Mouse (Mus musculus) CH12.LX (cell line): Measurements from ENCODE around the gene Arhgef3. TPM values are rescaled to one million over a fixed set of nuclear protein-coding genes. Genes with fewer than 3 reads are reported as not detected.

Experiments
- DNase-seq: peaks from one replicate; pipeline ENCODE4 v3.0.0-alpha.2; 2013; ENCODE audit errors: extremely low read depth
- H3K27ac ChIP-seq: 2 replicates; pipeline ENCODE4 v1.5.1; 2012; ENCODE audit warnings: low read depth, mild to moderate bottlenecking, control low read depth, moderate library complexity; ENCODE audit not compliant: insufficient read depth
- H3K27me3 ChIP-seq: replicated peaks from 2 replicates; pipeline ENCODE3; 2012; ENCODE audit warnings: inconsistent platforms
- H3K36me3 ChIP-seq, 2 experiments: replicated peaks in 1 of 2; 2 replicates each; pipeline versions ENCODE3 to v1.6.1; 2012; ENCODE audit warnings: inconsistent platforms in 1 of 2, low read length in 1 of 2, mild to moderate bottlenecking in 1 of 2, mixed read lengths in 1 of 2, moderate library complexity in 1 of 2; ENCODE audit not compliant: control insufficient read depth in 1 of 2, insufficient read depth in 1 of 2
- H3K4me1 ChIP-seq, 2 experiments: 2 replicates each; pipeline ENCODE4 v1.6.1; 2012; ENCODE audit warnings: inconsistent platforms in 1 of 2, moderate library complexity in 1 of 2; ENCODE audit not compliant: insufficient read depth in 2 of 2, control insufficient read depth in 1 of 2
- H3K4me2 ChIP-seq: 2 replicates; pipeline ENCODE4 v1.6.1; 2012; ENCODE audit warnings: low read depth, mild to moderate bottlenecking, control low read depth; ENCODE audit not compliant: poor library complexity, insufficient read depth, severe bottlenecking
- H3K4me3 ChIP-seq, 3 experiments: fragments of 150-350 bp in 1 of 3; sonication (generic) in 1 of 3; replicated peaks in 1 of 3; 2 replicates each; pipeline versions ENCODE3 to v1.5.1; 2011 to 2012; ENCODE audit warnings: low read depth in 2 of 3, low read length in 2 of 3, mild to moderate bottlenecking in 2 of 3, moderate library complexity in 2 of 3, control low read depth in 1 of 3, improper control_type of control experiment in 1 of 3, inconsistent platforms in 1 of 3, mixed read lengths in 1 of 3; ENCODE audit not compliant: poor library complexity in 1 of 3
- H3K79me2 ChIP-seq: replicated peaks from 2 replicates; pipeline ENCODE4 v1.6.1; 2012; ENCODE audit warnings: mild to moderate bottlenecking, moderate library complexity; ENCODE audit not compliant: control insufficient read depth, poor library complexity, insufficient read depth, severe bottlenecking; ENCODE audit errors: extremely low read depth
- H3K9ac ChIP-seq: 2 replicates; pipeline ENCODE4 v1.6.1; 2012; ENCODE audit warnings: low read depth, mild to moderate bottlenecking, control low read depth, moderate library complexity; ENCODE audit not compliant: insufficient read depth
- H3K9me3 ChIP-seq: replicated peaks from 2 replicates; pipeline ENCODE3; 2012; ENCODE audit warnings: low read length, inconsistent platforms, mixed read lengths
- BHLHE40 ChIP-seq: IDR thresholded peaks from 2 replicates; pipeline ENCODE4 v1.6.1; 2011; ENCODE audit warnings: mild to moderate bottlenecking, low read depth, low read length, improper control_type of control experiment
- CHD2 ChIP-seq: IDR thresholded peaks from 2 replicates; pipeline ENCODE4 v1.6.1; 2011; ENCODE audit warnings: low read length, improper control_type of control experiment
- CTCF ChIP-seq, 2 experiments: IDR thresholded peaks in 1 of 2; conservative IDR thresholded peaks in 1 of 2; 2 replicates each; pipeline ENCODE4 v1.5.1; 2011 to 2012; ENCODE audit warnings: low read depth in 2 of 2, low read length in 2 of 2, improper control_type of control experiment in 1 of 2, inconsistent platforms in 1 of 2, mild to moderate bottlenecking in 1 of 2, moderate library complexity in 1 of 2
- E2F4 ChIP-seq: IDR thresholded peaks from 2 replicates; pipeline ENCODE4 v1.6.1; 2011; ENCODE audit warnings: low read depth, low read length, improper control_type of control experiment; ENCODE audit not compliant: insufficient replicate concordance
- ELF1 ChIP-seq: IDR thresholded peaks from 2 replicates; pipeline ENCODE4 v1.6.1; 2014; ENCODE audit warnings: low read depth, mild to moderate bottlenecking, inconsistent platforms, low read length, improper control_type of control experiment
- EP300 ChIP-seq: IDR thresholded peaks from 2 replicates; pipeline ENCODE4 v1.6.1; 2011; ENCODE audit warnings: low read length, improper control_type of control experiment
- ETS1 ChIP-seq: conservative IDR thresholded peaks from 2 replicates; pipeline ENCODE4 v1.6.1; 2012; ENCODE audit warnings: low read depth, mild to moderate bottlenecking, inconsistent platforms, low read length, improper control_type of control experiment, moderate library complexity
- HCFC1 ChIP-seq: IDR thresholded peaks from 2 replicates; pipeline ENCODE4 v1.6.1; 2012; ENCODE audit warnings: low read depth, mild to moderate bottlenecking, inconsistent platforms, low read length, improper control_type of control experiment
- IRF4 ChIP-seq: IDR thresholded peaks from 2 replicates; pipeline ENCODE4 v1.6.1; 2014; ENCODE audit warnings: low read depth, mild to moderate bottlenecking, inconsistent platforms, low read length, improper control_type of control experiment
- JUN ChIP-seq: IDR thresholded peaks from 2 replicates; pipeline ENCODE4 v1.6.1; 2011; ENCODE audit warnings: low read depth, mild to moderate bottlenecking, low read length, improper control_type of control experiment, moderate library complexity; ENCODE audit not compliant: insufficient read depth
- MAX ChIP-seq: IDR thresholded peaks from 2 replicates; pipeline ENCODE4 v1.6.1; 2011; ENCODE audit warnings: low read length, improper control_type of control experiment
- MEF2A ChIP-seq: IDR thresholded peaks from 2 replicates; pipeline ENCODE4 v1.6.1; 2014; ENCODE audit warnings: low read depth, mild to moderate bottlenecking, inconsistent platforms, low read length, improper control_type of control experiment, borderline replicate concordance
- NELFE ChIP-seq: IDR thresholded peaks from 2 replicates; pipeline ENCODE4 v1.6.1; 2011; ENCODE audit warnings: low read depth, low read length, improper control_type of control experiment
- NRF1 ChIP-seq: IDR thresholded peaks from 2 replicates; pipeline ENCODE4 v1.6.1; 2014; ENCODE audit warnings: low read depth, mild to moderate bottlenecking, inconsistent platforms, low read length, improper control_type of control experiment, moderate library complexity
- POLR2A ChIP-seq: IDR thresholded peaks from 2 replicates; pipeline ENCODE4 v1.6.1; 2011; ENCODE audit warnings: low read depth, mild to moderate bottlenecking, improper control_type of control experiment, low read length
- POLR2AphosphoS2 ChIP-seq: IDR thresholded peaks from 2 replicates; pipeline ENCODE4 v1.6.1; 2011; ENCODE audit warnings: low read depth, low read length, improper control_type of control experiment
- RAD21 ChIP-seq: IDR thresholded peaks from 2 replicates; pipeline ENCODE4 v1.6.1; 2011; ENCODE audit warnings: low read depth, mild to moderate bottlenecking, low read length, improper control_type of control experiment, moderate library complexity
- UBTF ChIP-seq: IDR thresholded peaks from 2 replicates; pipeline ENCODE4 v1.6.1; 2012; ENCODE audit warnings: low read depth, mild to moderate bottlenecking, inconsistent platforms, low read length, improper control_type of control experiment, moderate library complexity
- USF2 ChIP-seq: conservative IDR thresholded peaks from 2 replicates; pipeline ENCODE4 v1.6.1; 2011; ENCODE audit warnings: low read depth, low read length, improper control_type of control experiment
- ZMIZ1 ChIP-seq: IDR thresholded peaks from 2 replicates; pipeline ENCODE4 v1.6.1; 2012; ENCODE audit warnings: low read depth, mild to moderate bottlenecking, inconsistent platforms, low read length, improper control_type of control experiment
- dilution Hi-C: fragments of 300-500 bp; cut with MboI; formaldehyde crosslinking; loops from 2 replicates; pipeline ENCODE4 v1.14.3; 2020; ENCODE audit warnings: low sequenced_read_pairs; ENCODE audit not compliant: extremely low pct_unique_long_range_greater_than_20kb, extremely low pct_ligation_motif_present
- in situ Hi-C: fragments of 300-500 bp; cut with MboI; formaldehyde crosslinking; loops from 3 replicates; pipeline ENCODE4 v1.14.3; 2019; ENCODE audit warnings: low sequenced_read_pairs, low pct_ligation_motif_present, low pct_unique_long_range_greater_than_20kb, mixed read lengths
- polyA plus RNA-seq: library from polyadenylated mRNA; unstranded; fragments of >175 nt; gene quantifications from 2 replicates; pipeline ENCODE4 v1.2.1, GENCODE M21; 2012; ENCODE audit warnings: low read depth; ENCODE audit not compliant: insufficient read length
- total RNA-seq, 2 experiments: library from RNA; depleted of rRNA; stranded (reverse); fragments of 300-350 nt in 1 of 2; fragments of >200 nt in 1 of 2; gene quantifications; 2 replicates each; pipeline ENCODE4 v1.2.3; 2012 to 2014

Arhgef3 gene
- total and polyA plus RNA-seq, 3 experiments = 0.51 to 0.64 (median 0.62) TPM

GRCm38 (mm10) chr14:27446963-27447362 is 332.3 kb downstream of the Arhgef3 start:
- no peak overlapping the region for H3K9ac ChIP-seq
- no peaks in the 10 kb centered on the region for H3K4me1 ChIP-seq
- TF ChIP-seq ELF1 (no peak), RAD21 (no peak), POLR2A (no peak), POLR2AphosphoS2 (no peak), ETS1 (no peak), IRF4 (no peak), MAX (no peak), MEF2A (no peak), HCFC1 (no peak), JUN (no peak), E2F4 (no peak), USF2 (no peak), NRF1 (no peak), CTCF (conservative IDR thresholded peaks at IDR 0.05 in 1 of 2, IDR thresholded peaks at IDR 0.05 in 1 of 2; ENCODE audit: low read depth in 2 of 2, low read length in 2 of 2) (no peak), EP300 (no peak), ZMIZ1 (no peak), BHLHE40 (no peak), UBTF (no peak), NELFE (no peak), CHD2 (no peak)
- H3K79me2 ChIP-seq = no peaks in the 10 kb centered on the region
- no peaks in the 10 kb centered on the region for H3K9me3 ChIP-seq
- H3K27me3 ChIP-seq = no peaks in the 10 kb centered on the region
- H3K36me3 ChIP-seq = peaks cover 15 to 48% of the 10 kb centered on the region in 2 experiments
- dilution Hi-C loops (no loop called here), in situ Hi-C loops (no loop called here)
- DNase-seq = no peak
- no peak overlapping the region for H3K4me2 ChIP-seq
- H3K4me3 ChIP-seq = no peak overlapping the region
- no peak overlapping the region for H3K27ac ChIP-seq

Other genes starting within 250 kb of the Arhgef3 start
- not detected in 2 replicates for gene Asb14, start 220.3 kb upstream of the Arhgef3 start, total RNA-seq (2012; rRNA removed)
- gene Asb14, start 220.3 kb upstream of the Arhgef3 start, total RNA-seq (2014; rRNA removed) = not detected in 2 replicates
- not detected in 2 replicates for gene Asb14, start 220.3 kb upstream of the Arhgef3 start, polyA plus RNA-seq
- 8.0 and 9.0 TPM in 2 replicates for gene Appl1, start 143.7 kb upstream of the Arhgef3 start, total RNA-seq (2012; rRNA removed)
- 11.0 and 12.6 TPM in 2 replicates for gene Appl1, start 143.7 kb upstream of the Arhgef3 start, total RNA-seq (2014; rRNA removed)
- gene Appl1, start 143.7 kb upstream of the Arhgef3 start, polyA plus RNA-seq = 11.9 and 14.7 TPM in 2 replicates
- 1.9 and 2.2 TPM in 2 replicates for gene Hesx1, start 120.5 kb upstream of the Arhgef3 start, total RNA-seq (2012; rRNA removed)
- 3.6 and 3.9 TPM in 2 replicates for gene Hesx1, start 120.5 kb upstream of the Arhgef3 start, total RNA-seq (2014; rRNA removed)
- 3.4 and 4.3 TPM in 2 replicates for gene Hesx1, start 120.5 kb upstream of the Arhgef3 start, polyA plus RNA-seq
- gene Il17rd, start 76.0 kb upstream of the Arhgef3 start, total RNA-seq (2012; rRNA removed) = 0.04 TPM in 2 replicates
- gene Il17rd, start 76.0 kb upstream of the Arhgef3 start, total RNA-seq (2014; rRNA removed) = 0.03 and 0.08 TPM in 2 replicates
- 0.04 and 0.09 TPM in 2 replicates for gene Il17rd, start 76.0 kb upstream of the Arhgef3 start, polyA plus RNA-seq